Mouse (Mus musculus): ENCODE measurements around the gene Mtmr2.

- TF ChIP-seq POLR2AphosphoS5 (IDR thresholded peaks at IDR 0.05; ENCODE audit: borderline replicate concordance, low read depth, low read length) (no peak), RAD21 (IDR thresholded peaks at IDR 0.05; ENCODE audit: low read depth, low read length) (no peak), CTCF (IDR thresholded peaks at IDR 0.05 in 2 of 3, conservative IDR thresholded peaks at IDR 0.05 in 1 of 3; ENCODE audit: control insufficient read depth in 1 of 3, insufficient read depth in 1 of 3, low read depth in 2 of 3, low read length in 3 of 3, poor library complexity in 1 of 3, severe bottlenecking in 1 of 3) (no peak), EP300 (IDR thresholded peaks at IDR 0.05; ENCODE audit: low read depth in 1 of 2, low read length in 2 of 2) (no peak), MAX (IDR thresholded peaks at IDR 0.05; ENCODE audit: low read length) (no peak), E2F4 (IDR thresholded peaks at IDR 0.05; ENCODE audit: borderline replicate concordance, low read depth, low read length) (no peak), TAL1 (IDR thresholded peaks at IDR 0.05; ENCODE audit: low read length) (no peak), POLR2A (IDR thresholded peaks at IDR 0.05; ENCODE audit: control insufficient read depth in 1 of 2, insufficient read depth in 1 of 2, low read depth in 1 of 2, low read length in 2 of 2, poor library complexity in 1 of 2) (no peak)
These were observed 49.0 kb upstream of the Mtmr2 start for GRCm38 (mm10) chr9:13699061-13699780.
